Mouse (Mus musculus) heart, embryonic 11.5 days (tissue): ENCODE data around the gene Eif4e3. TPM values are rescaled to one million over a fixed set of nuclear protein-coding genes. Genes with fewer than 3 reads are reported as not detected.

Experiments used
- ATAC-seq: fragments of 200-750 bp; cut with Nextera tagmentation; replicated peaks from 2 replicates; pipeline ENCODE4 v1.8.0; 2017; ENCODE audit warnings: moderate library complexity; ENCODE audit not compliant: insufficient number of reproducible peaks, low FRiP score, low TSS enrichment
- H3K27ac ChIP-seq: fragments of 300-500 bp; sonication (generic); 2 replicates; pipeline ENCODE4 v1.5.1; 2014; ENCODE audit warnings: mild to moderate bottlenecking, low read depth, low read length
- H3K27me3 ChIP-seq: fragments of 300-500 bp; sonication (generic); 2 replicates; pipeline ENCODE4 v1.6.1; 2014; ENCODE audit warnings: mild to moderate bottlenecking, low read length, mixed read lengths; ENCODE audit not compliant: control insufficient read depth, insufficient read depth
- H3K36me3 ChIP-seq: fragments of 300-500 bp; sonication (generic); 2 replicates; pipeline ENCODE4 v1.6.1; 2014; ENCODE audit warnings: mild to moderate bottlenecking, low read length, moderate library complexity, mixed read lengths; ENCODE audit not compliant: control insufficient read depth, insufficient read depth
- H3K4me1 ChIP-seq: fragments of 300-500 bp; sonication (generic); 2 replicates; pipeline ENCODE4 v1.6.1; 2014; ENCODE audit warnings: low read length; ENCODE audit not compliant: control insufficient read depth, insufficient read depth
- H3K4me2 ChIP-seq: fragments of 300-500 bp; sonication (generic); 2 replicates; pipeline ENCODE4 v1.6.1; 2014; ENCODE audit warnings: mild to moderate bottlenecking, moderate library complexity
- H3K4me3 ChIP-seq: fragments of 300-500 bp; sonication (generic); 2 replicates; pipeline ENCODE4 v1.5.1; 2014; ENCODE audit warnings: low read depth, low read length
- H3K9ac ChIP-seq: fragments of 300-500 bp; sonication (generic); 2 replicates; pipeline ENCODE4 v1.6.1; 2014; ENCODE audit warnings: mild to moderate bottlenecking, low read depth, low read length, moderate library complexity
- H3K9me3 ChIP-seq: fragments of 300-500 bp; sonication (generic); replicated peaks from 2 replicates; pipeline ENCODE4 v1.6.1; 2016; ENCODE audit warnings: low read length; ENCODE audit not compliant: control insufficient read depth
- WGBS: fragments of 180-500 bp; shearing (Covaris S2); extraction: QIAGEN DNeasy Blood & Tissue Kit; methylation state at CpG from one replicate; pipeline ENCODE4 v1.1.7; 2014; ENCODE audit not compliant: insufficient replicate concordance; 5-methylcytosine and 5-hydroxymethylcytosine counted together
- polyA plus RNA-seq: library from polyadenylated mRNA; unstranded; fragments of >200 nt; fragmentation: Nextera tagmentation; extraction: Ambion mirVana; gene quantifications from 2 replicates; pipeline ENCODE4 v1.2.1, GENCODE M21; 2014

The Eif4e3 gene
- polyA plus RNA-seq, 1 experiment from 2014 or later, result 6.1 TPM

- H3K4me2 ChIP-seq, result no peak overlapping the region
- no peaks in the 10 kb centered on the region for H3K4me1 ChIP-seq
- no peak overlapping the region for H3K27ac ChIP-seq
- no peak overlapping the region for H3K4me3 ChIP-seq
- H3K9ac ChIP-seq, result no peak overlapping the region
- no peaks in the 10 kb centered on the region for H3K9me3 ChIP-seq
- H3K27me3 ChIP-seq, result no peaks in the 10 kb centered on the region
- ATAC-seq, result no peak
- 65% methylated on average over 4 of the region's 4 CpGs for WGBS
- H3K36me3 ChIP-seq, result no peaks in the 10 kb centered on the region
Measured at GRCm38 (mm10) chr6:99637456-99637855, 29.1 kb downstream of the Eif4e3 start.

GRCm38 (mm10) chr6:99636801-99637200 is 29.8 kb downstream of the Eif4e3 start:
- WGBS, result 68% methylated on average over 8 of the region's 8 CpGs
- H3K27me3 ChIP-seq, result no peaks in the 10 kb centered on the region
- no peak for ATAC-seq
- no peak overlapping the region for H3K9ac ChIP-seq
- no peak overlapping the region for H3K27ac ChIP-seq
- no peaks in the 10 kb centered on the region for H3K9me3 ChIP-seq
- H3K4me1 ChIP-seq, result no peaks in the 10 kb centered on the region
- no peak overlapping the region for H3K4me2 ChIP-seq
- no peak overlapping the region for H3K4me3 ChIP-seq
- H3K36me3 ChIP-seq, result no peaks in the 10 kb centered on the region

DNA sequence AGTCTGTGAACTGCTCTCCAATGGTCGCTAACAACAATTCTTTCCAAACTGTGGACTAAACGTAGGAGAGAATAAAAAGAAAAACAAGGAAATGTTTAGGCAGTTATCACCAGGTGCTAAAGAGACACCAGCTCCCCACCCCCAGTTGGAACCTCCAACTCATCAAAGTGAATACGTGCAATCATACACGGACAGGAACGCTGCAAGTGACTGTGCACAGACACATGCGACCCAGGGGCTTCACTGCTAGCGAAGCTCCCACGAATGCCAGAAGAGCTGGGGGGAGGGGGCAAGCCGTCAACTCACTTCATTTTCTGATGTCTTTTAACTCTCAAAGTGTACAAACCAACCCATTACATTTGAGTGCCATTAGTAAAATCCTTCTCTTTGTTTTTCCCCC is 30.4 kb downstream of the Eif4e3 start:
- no peak overlapping the region for H3K9ac ChIP-seq
- H3K27me3 ChIP-seq, result no peaks in the 10 kb centered on the region
- no peaks in the 10 kb centered on the region for H3K36me3 ChIP-seq
- H3K4me3 ChIP-seq, result no peak overlapping the region
- no peak overlapping the region for H3K27ac ChIP-seq
- H3K4me2 ChIP-seq, result no peak overlapping the region
- no peak for ATAC-seq
- no peaks in the 10 kb centered on the region for H3K4me1 ChIP-seq
- WGBS, result 66% methylated on average over 9 of the region's 9 CpGs
- no peaks in the 10 kb centered on the region for H3K9me3 ChIP-seq

DNA sequence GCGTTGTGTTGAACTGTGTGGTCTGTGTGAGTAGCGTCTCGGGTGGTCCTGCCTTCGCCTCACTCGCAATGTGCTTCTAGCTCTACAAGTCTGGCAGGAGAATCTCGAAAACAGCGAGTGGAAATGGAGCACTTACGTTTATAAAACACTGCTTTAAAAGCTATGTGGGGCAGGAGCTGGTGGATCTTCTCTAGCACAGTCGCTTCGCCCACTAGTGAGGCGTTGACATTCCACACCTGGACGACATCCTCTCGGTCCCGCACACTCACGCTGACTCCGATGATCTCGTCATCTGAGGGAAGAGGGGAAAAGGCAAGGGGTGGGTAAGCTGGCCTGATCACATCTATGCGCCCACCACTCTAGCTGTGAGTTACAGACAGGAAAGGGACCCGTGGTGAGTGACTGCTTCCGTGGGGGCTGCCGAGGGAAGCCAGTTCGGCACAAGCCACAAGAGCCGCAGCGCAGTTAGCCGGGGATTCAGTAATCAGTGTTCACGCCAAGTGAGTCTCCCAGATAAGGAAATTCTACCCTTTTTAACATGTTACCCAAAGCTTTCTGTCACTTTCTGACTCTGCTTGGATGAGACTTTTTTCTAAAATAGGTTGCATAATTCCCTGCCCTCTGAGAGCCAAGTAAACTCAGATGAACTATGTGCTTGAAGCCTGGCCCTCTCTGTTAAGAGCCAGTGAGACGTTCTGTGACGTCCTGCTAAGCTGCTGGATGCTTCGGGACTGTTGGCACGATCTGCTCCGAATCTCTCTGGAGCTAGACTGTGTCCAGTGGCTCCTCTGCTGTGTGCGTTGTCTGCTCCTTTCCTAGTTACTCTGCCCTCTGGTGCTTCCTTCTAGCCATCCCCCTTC is 34.2 kb downstream of the Eif4e3 start:
- ATAC-seq, result no peak
- H3K4me3 ChIP-seq, result no peak overlapping the region
- no peak overlapping the region for H3K27ac ChIP-seq
- H3K4me2 ChIP-seq, result no peak overlapping the region
- H3K4me1 ChIP-seq, result no peaks in the 10 kb centered on the region
- H3K36me3 ChIP-seq, result no peaks in the 10 kb centered on the region
- H3K9me3 ChIP-seq, result no peaks in the 10 kb centered on the region
- 69% methylated on average over 32 of the region's 32 CpGs for WGBS
- H3K9ac ChIP-seq, result no peak overlapping the region
- no peaks in the 10 kb centered on the region for H3K27me3 ChIP-seq

GRCm38 (mm10) chr6:99631637-99632036 is 34.9 kb downstream of the Eif4e3 start:
- ATAC-seq, result no peak
- WGBS, result 78% methylated on average over 5 of the region's 5 CpGs
- Histone ChIP-seq H3K9me3 (no peaks in the 10 kb centered on the region), H3K27ac (no peak overlapping the region), H3K4me3 (no peak overlapping the region), H3K27me3 (no peaks in the 10 kb centered on the region), H3K9ac (no peak overlapping the region), H3K4me2 (no peak overlapping the region), H3K4me1 (no peaks in the 10 kb centered on the region), H3K36me3 (no peaks in the 10 kb centered on the region)

DNA sequence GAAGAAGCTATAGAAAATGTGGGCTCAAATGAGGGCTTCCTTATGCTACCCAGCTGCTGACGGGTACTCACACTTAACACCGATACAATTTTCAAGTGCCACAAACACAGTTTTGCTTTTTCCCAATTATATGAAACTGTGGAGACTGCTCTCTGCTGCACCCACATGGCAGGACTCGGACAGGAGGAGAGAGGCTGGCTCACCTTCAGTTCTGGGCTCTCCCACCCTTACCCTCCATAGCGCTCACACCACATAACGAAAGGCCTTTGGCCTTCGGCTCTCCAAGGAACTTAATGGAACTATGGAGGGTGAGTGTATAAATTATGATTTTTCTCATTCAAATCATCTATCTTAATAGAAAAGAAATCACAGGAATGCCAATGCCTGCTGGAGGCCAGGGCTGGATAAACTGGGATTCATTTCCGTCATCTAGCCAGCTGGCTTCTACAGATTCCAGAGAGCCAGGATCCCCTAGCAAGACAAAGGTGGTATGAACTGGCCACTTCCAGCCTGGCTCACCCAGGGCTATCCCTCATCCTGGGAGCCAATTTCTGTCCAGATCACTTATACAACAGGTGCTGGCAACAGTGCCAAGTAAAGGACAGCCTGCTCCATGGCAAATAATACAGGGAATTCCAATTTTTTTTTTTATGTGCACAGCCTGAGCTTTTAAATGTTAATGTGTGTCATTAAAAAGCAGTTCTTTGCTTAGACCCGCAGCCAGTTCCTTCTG is 36.7 kb downstream of the Eif4e3 start:
- Histone ChIP-seq H3K27ac (no peak overlapping the region), H3K9ac (no peak overlapping the region), H3K4me1 (no peaks in the 10 kb centered on the region), H3K9me3 (no peaks in the 10 kb centered on the region), H3K4me3 (no peak overlapping the region), H3K27me3 (no peaks in the 10 kb centered on the region), H3K36me3 (no peaks in the 10 kb centered on the region), H3K4me2 (no peak overlapping the region)
- ATAC-seq, result no peak
- WGBS, result 74% methylated on average over 8 of the region's 8 CpGs

DNA sequence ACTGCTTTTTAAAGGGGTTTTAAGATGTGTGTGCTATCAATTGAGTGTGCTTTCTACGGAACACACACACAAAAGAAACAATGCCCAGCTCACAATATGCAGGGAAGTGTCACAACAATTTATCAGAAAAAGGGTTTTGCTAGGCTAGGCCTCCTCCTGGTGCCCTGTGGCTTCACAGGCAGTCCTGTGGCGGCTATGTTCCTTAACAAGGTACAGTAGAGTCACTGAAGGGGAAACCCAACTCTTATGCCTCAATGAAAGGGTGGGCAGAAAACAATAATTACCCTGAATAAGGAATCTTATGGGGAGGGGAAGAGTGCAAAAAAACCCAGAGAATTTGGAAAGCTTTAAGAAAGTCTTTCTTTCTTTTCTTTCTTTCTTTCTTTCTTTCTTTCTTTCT is 40.2 kb downstream of the Eif4e3 start:
- Histone ChIP-seq H3K4me1 (peaks cover 5% of the 10 kb centered on the region; the same call in 1 of the 2 replicates), H3K9ac (no peak overlapping the region), H3K27me3 (no peaks in the 10 kb centered on the region), H3K27ac (no peak overlapping the region), H3K4me2 (no peak overlapping the region), H3K4me3 (no peak overlapping the region), H3K36me3 (no peaks in the 10 kb centered on the region), H3K9me3 (no peaks in the 10 kb centered on the region)
- WGBS, result 76% methylated on average over 2 of the region's 2 CpGs
- no peak for ATAC-seq

- no peak overlapping the region for H3K9ac ChIP-seq
- H3K36me3 ChIP-seq, result no peaks in the 10 kb centered on the region
- H3K27me3 ChIP-seq, result no peaks in the 10 kb centered on the region
- no peak overlapping the region for H3K4me3 ChIP-seq
- H3K9me3 ChIP-seq, result no peaks in the 10 kb centered on the region
- no peak for ATAC-seq
- H3K4me1 ChIP-seq, result peaks cover 5% of the 10 kb centered on the region; the same call in 1 of the 2 replicates
- H3K27ac ChIP-seq, result no peak overlapping the region
- no peak overlapping the region for H3K4me2 ChIP-seq
- WGBS, result 51% methylated on average over 7 of the region's 7 CpGs
Measured at GRCm38 (mm10) chr6:99625803-99626202, 40.8 kb downstream of the Eif4e3 start.
